ENCODE assay signal across 8 mouse cellular contexts in the genomic region with DNA sequence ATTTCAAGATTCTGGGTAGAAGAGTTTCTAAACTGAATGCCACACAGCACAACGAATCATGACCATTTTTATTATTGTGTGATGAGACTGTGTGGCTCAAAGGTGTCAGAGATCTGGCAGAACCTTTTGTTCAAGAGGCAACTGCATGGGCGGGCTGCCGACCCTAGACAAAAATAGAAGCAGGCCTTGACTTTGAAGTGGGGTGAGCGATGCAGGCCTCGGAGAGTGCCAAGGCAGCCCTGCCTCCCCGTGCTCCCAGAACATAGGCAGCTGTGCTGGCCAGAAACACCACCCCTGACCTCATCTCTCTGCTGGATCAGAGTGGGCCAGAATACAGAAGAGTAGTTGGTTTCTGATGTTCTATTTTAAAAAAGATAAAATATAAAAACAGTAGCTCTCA. TPM values are rescaled to one million over a fixed set of nuclear protein-coding genes. Genes with fewer than 3 reads are reported as not detected.
DNase-seq lines count a peak whose midpoint lies in the region; ATAC-seq and TF ChIP-seq lines count a peak whose summit lies in the region.

No protein-coding gene starts in this region.

- 59% methylated on average over 6 of the region's 6 CpGs for WGBS in midbrain, embryonic 15.5 days
- WGBS in midbrain, postnatal 0 days = 42% methylated on average over 6 of the region's 6 CpGs
- WGBS in embryonic facial prominence, embryonic 14.5 days = 41% methylated on average over 6 of the region's 6 CpGs
- 6% methylated on average over 6 of the region's 6 CpGs for WGBS in heart, postnatal 0 days
- 48% methylated on average over 6 of the region's 6 CpGs for WGBS in neural tube, embryonic 15.5 days

- H3K9ac ChIP-seq in midbrain, embryonic 15.5 days = no peak overlapping the region
- no peak overlapping the region for H3K9ac ChIP-seq in midbrain, postnatal 0 days (replicated peaks; ENCODE audit: low read length, poor library complexity, severe bottlenecking)
- no peak overlapping the region for H3K9ac ChIP-seq in embryonic facial prominence, embryonic 14.5 days (ENCODE audit: low read depth, low read length)
- H3K9ac ChIP-seq in heart, postnatal 0 days (replicated peaks; ENCODE audit: low read depth, low read length) = no peak overlapping the region
- H3K9ac ChIP-seq in neural tube, embryonic 15.5 days (replicated peaks) = no peak overlapping the region

- H3K4me1 ChIP-seq in midbrain, embryonic 15.5 days = peaks cover 8% of the 10 kb centered on the region
- no peaks in the 10 kb centered on the region for H3K4me1 ChIP-seq in midbrain, postnatal 0 days (ENCODE audit: insufficient read depth, low read length)
- peaks cover 15% of the 10 kb centered on the region for H3K4me1 ChIP-seq in embryonic facial prominence, embryonic 14.5 days (ENCODE audit: control insufficient read depth, insufficient read depth, low read length)
- peaks cover 14% of the 10 kb centered on the region for H3K4me1 ChIP-seq in heart, postnatal 0 days (ENCODE audit: control insufficient read depth, insufficient read depth)
- H3K4me1 ChIP-seq in neural tube, embryonic 15.5 days = peaks cover 4% of the 10 kb centered on the region

- no peaks in the 10 kb centered on the region for H3K27me3 ChIP-seq in midbrain, embryonic 15.5 days (replicated peaks)
- no peaks in the 10 kb centered on the region for H3K27me3 ChIP-seq in midbrain, postnatal 0 days (ENCODE audit: insufficient read depth, low read length)
- no peaks in the 10 kb centered on the region for H3K27me3 ChIP-seq in embryonic facial prominence, embryonic 14.5 days (replicated peaks; ENCODE audit: control insufficient read depth, insufficient read depth, low read length)
- H3K27me3 ChIP-seq in heart, postnatal 0 days (ENCODE audit: control insufficient read depth, insufficient read depth, low read length) = no peaks in the 10 kb centered on the region
- no peaks in the 10 kb centered on the region for H3K27me3 ChIP-seq in myocyte (ENCODE audit: control insufficient read depth, insufficient read depth, insufficient read length)
- H3K27me3 ChIP-seq in neural tube, embryonic 15.5 days (replicated peaks) = no peaks in the 10 kb centered on the region

- no peaks in the 10 kb centered on the region for H3K36me3 ChIP-seq in midbrain, embryonic 15.5 days (replicated peaks)
- no peaks in the 10 kb centered on the region for H3K36me3 ChIP-seq in midbrain, postnatal 0 days (ENCODE audit: insufficient read depth, low read length)
- no peaks in the 10 kb centered on the region for H3K36me3 ChIP-seq in embryonic facial prominence, embryonic 14.5 days (ENCODE audit: control insufficient read depth, insufficient read depth, low read length)
- H3K36me3 ChIP-seq in heart, postnatal 0 days (replicated peaks; ENCODE audit: control insufficient read depth, insufficient read depth, low read length) = no peaks in the 10 kb centered on the region
- H3K36me3 ChIP-seq in myocyte (ENCODE audit: control insufficient read depth, insufficient read depth) = no peaks in the 10 kb centered on the region
- no peaks in the 10 kb centered on the region for H3K36me3 ChIP-seq in neural tube, embryonic 15.5 days

- no peaks in the 10 kb centered on the region for H3K79me2 ChIP-seq in myocyte (ENCODE audit: control insufficient read depth, insufficient read depth)

- H3K27ac ChIP-seq in midbrain, embryonic 15.5 days = no peak overlapping the region
- H3K27ac ChIP-seq in midbrain, postnatal 0 days (ENCODE audit: low read depth, low read length) = no peak overlapping the region
- no peak overlapping the region for H3K27ac ChIP-seq in embryonic facial prominence, embryonic 14.5 days (replicated peaks; ENCODE audit: low read depth, low read length)
- H3K27ac ChIP-seq in heart, postnatal 0 days (ENCODE audit: low read depth) = peak overlapping the region; percentile 95
- H3K27ac ChIP-seq in neural tube, embryonic 15.5 days (replicated peaks) = no peak overlapping the region

- no peak for TF ChIP-seq POLR2A in myocyte (IDR thresholded peaks at IDR 0.05; ENCODE audit: insufficient read length, low read depth)

- DNase-seq in midbrain, postnatal 0 days (ENCODE audit: low spot score) = no peak
- DNase-seq in embryonic facial prominence, embryonic 14.5 days (ENCODE audit: low spot score) = peak; percentile 39
- DNase-seq in heart, postnatal 0 days (ENCODE audit: low spot score) = peak; percentile 91
- no peak for DNase-seq in liver
- no peak for DNase-seq in cerebellum, postnatal 4 days (ENCODE audit: low spot score in 2 of 2)

- peak; percentile 65 for TF ChIP-seq EP300 in heart, postnatal 0 days (IDR thresholded peaks at IDR 0.05; ENCODE audit: low read depth)

- no peak overlapping the region for H3K4me2 ChIP-seq in midbrain, embryonic 15.5 days
- H3K4me2 ChIP-seq in midbrain, postnatal 0 days (ENCODE audit: low read depth, low read length, poor library complexity, severe bottlenecking) = no peak overlapping the region
- H3K4me2 ChIP-seq in embryonic facial prominence, embryonic 14.5 days (ENCODE audit: low read depth, low read length) = no peak overlapping the region
- H3K4me2 ChIP-seq in heart, postnatal 0 days (ENCODE audit: low read depth, low read length) = peak overlapping the region; percentile 1; the same call in 1 of the 2 replicates
- H3K4me2 ChIP-seq in myocyte (ENCODE audit: low read depth) = peak overlapping the region; percentile 48
- no peak overlapping the region for H3K4me2 ChIP-seq in neural tube, embryonic 15.5 days

- ATAC-seq in midbrain, embryonic 15.5 days (replicated peaks) = peak; percentile 78
- no peak for ATAC-seq in midbrain, postnatal 0 days (ENCODE audit: low FRiP score)
- ATAC-seq in embryonic facial prominence, embryonic 14.5 days (ENCODE audit: low read depth) = 0 out of 2 replicates have a peak, but pooled peaks have one; percentile 38
- ATAC-seq in heart, postnatal 0 days (ENCODE audit: insufficient read depth, low read depth) = peak; percentile 92
- ATAC-seq in neural tube, embryonic 15.5 days (ENCODE audit: low FRiP score) = no peak; the same call in 1 of the 2 replicates

- no peaks in the 10 kb centered on the region for H3K9me3 ChIP-seq in midbrain, embryonic 15.5 days
- H3K9me3 ChIP-seq in midbrain, postnatal 0 days (ENCODE audit: low read length) = no peaks in the 10 kb centered on the region
- H3K9me3 ChIP-seq in embryonic facial prominence, embryonic 14.5 days (ENCODE audit: control insufficient read depth, low read length) = no peaks in the 10 kb centered on the region
- no peaks in the 10 kb centered on the region for H3K9me3 ChIP-seq in heart, postnatal 0 days (replicated peaks; ENCODE audit: control insufficient read depth, low read length)
- no peaks in the 10 kb centered on the region for H3K9me3 ChIP-seq in neural tube, embryonic 15.5 days (replicated peaks)

- H3ac ChIP-seq in myocyte (ENCODE audit: control insufficient read depth, insufficient read length) = no peak overlapping the region

- no peak overlapping the region for H3K4me3 ChIP-seq in midbrain, embryonic 15.5 days
- no peak overlapping the region for H3K4me3 ChIP-seq in midbrain, postnatal 0 days (ENCODE audit: low read depth, low read length)
- H3K4me3 ChIP-seq in embryonic facial prominence, embryonic 14.5 days (ENCODE audit: low read depth, low read length) = no peak overlapping the region
- H3K4me3 ChIP-seq in heart, postnatal 0 days (ENCODE audit: low read depth, low read length) = no peak overlapping the region
- no peak overlapping the region for H3K4me3 ChIP-seq in myocyte
- H3K4me3 ChIP-seq in neural tube, embryonic 15.5 days (replicated peaks) = no peak overlapping the region

- TF ChIP-seq CTCF in midbrain, postnatal 0 days (IDR thresholded peaks at IDR 0.05) = no peak
- no peak for TF ChIP-seq CTCF in heart, postnatal 0 days (IDR thresholded peaks at IDR 0.05; ENCODE audit: low read depth)

TF ChIP-seq in myocyte, 11 proteins besides CTCF, POLR2A, EP300 and RAD21:
- TF ChIP-seq MYOD1 (IDR thresholded peaks at IDR 0.05; ENCODE audit: control insufficient read depth in 1 of 3, insufficient read length in 2 of 3, low read depth in 2 of 3) (peak in 2 of 3 experiments; percentile 68 to 89), MYOG (IDR thresholded peaks at IDR 0.05; ENCODE audit: control insufficient read depth in 1 of 3, insufficient read depth in 1 of 3, insufficient read length in 2 of 3, low read depth in 2 of 3) (peak; percentile 50 to 91 (median 71)), SRF (IDR thresholded peaks at IDR 0.05; ENCODE audit: control insufficient read depth, insufficient read length, low read depth) (no peak), TCF12 (IDR thresholded peaks at IDR 0.05; ENCODE audit: insufficient read depth, poor library complexity, severe bottlenecking) (peak; percentile 8), POLR2AphosphoS2 (IDR thresholded peaks at IDR 0.05; ENCODE audit: insufficient read length, low read depth) (no peak), MAX (IDR thresholded peaks at IDR 0.05; ENCODE audit: low read depth) (no peak)

RNA-seq across cellular contexts. Expression of a gene that starts 57.6 kb away (rescaled TPM):
- not detected in 2 replicates for polyA plus RNA-seq in midbrain, embryonic 15.5 days (2015; fragmentation: Nextera tagmentation; extraction: Ambion mirVana)
- total RNA-seq in midbrain, postnatal 0 days (2014; rRNA removed) = 0.27 TPM in 1 of 2 replicates, not detected in the other
- polyA plus RNA-seq in midbrain, postnatal 0 days (2015; fragmentation: Nextera tagmentation; extraction: Ambion mirVana) = not detected in 2 replicates
- 64.7 and 94.7 TPM in 2 replicates for polyA plus RNA-seq in embryonic facial prominence, embryonic 14.5 days (2014; fragmentation: Nextera tagmentation; extraction: Ambion mirVana)
- 346 and 521 TPM in 2 replicates for total RNA-seq in heart, postnatal 0 days (2014; rRNA removed; ENCODE audit: low replicate concordance)
- polyA plus RNA-seq in heart, postnatal 0 days (2015; fragmentation: Nextera tagmentation; extraction: Ambion mirVana) = 574 and 591 TPM in 2 replicates
- 134 TPM for polyA plus RNA-seq in myocyte (2012; fragmentation: generic; extraction: Trizol)
- 1.8 and 3.5 TPM in 2 replicates for polyA plus RNA-seq in neural tube, embryonic 15.5 days (2015; fragmentation: Nextera tagmentation; extraction: Ambion mirVana)

Comparison
In these comparisons a context has a peak if more than half of its experiments do, and no peak if none do; other contexts are left out.
1. ATAC-seq: peak in midbrain, embryonic 15.5 days (single experiment), embryonic facial prominence, embryonic 14.5 days (single experiment) and heart, postnatal 0 days (single experiment); none in midbrain, postnatal 0 days (single experiment) and neural tube, embryonic 15.5 days (single experiment).
2. H3K4me2 ChIP-seq: peak in heart, postnatal 0 days (single experiment) and myocyte (single experiment); none in midbrain, embryonic 15.5 days (single experiment), midbrain, postnatal 0 days (single experiment), embryonic facial prominence, embryonic 14.5 days (single experiment) and neural tube, embryonic 15.5 days (single experiment).
3. DNase-seq: peak in embryonic facial prominence, embryonic 14.5 days (single experiment) and heart, postnatal 0 days (single experiment); none in midbrain, postnatal 0 days (single experiment), liver (single experiment) and cerebellum, postnatal 4 days (0 of 2).
4. RNA of a gene that starts 57.6 kb away (polyA plus RNA-seq): 574 to 591 TPM in heart, postnatal 0 days, 134 TPM in myocyte (single experiment) and 64.7 to 94.7 TPM in embryonic facial prominence, embryonic 14.5 days; 1.8 to 3.5 TPM in neural tube, embryonic 15.5 days, not detected in midbrain, embryonic 15.5 days and not detected in midbrain, postnatal 0 days; every median in the first group is over 10 times any median in the second.